Mouse (Mus musculus) 416B (cell line): Measurements from ENCODE around the gene Pglyrp1.
A peak's percentile ranks its signal among the peaks of the same experiment; 100 is the strongest.

Source experiments
- DNase-seq: peaks from one replicate; pipeline ENCODE4 v3.0.0; 2011; ENCODE audit warnings: low read depth

Gene Pglyrp1

DNA sequence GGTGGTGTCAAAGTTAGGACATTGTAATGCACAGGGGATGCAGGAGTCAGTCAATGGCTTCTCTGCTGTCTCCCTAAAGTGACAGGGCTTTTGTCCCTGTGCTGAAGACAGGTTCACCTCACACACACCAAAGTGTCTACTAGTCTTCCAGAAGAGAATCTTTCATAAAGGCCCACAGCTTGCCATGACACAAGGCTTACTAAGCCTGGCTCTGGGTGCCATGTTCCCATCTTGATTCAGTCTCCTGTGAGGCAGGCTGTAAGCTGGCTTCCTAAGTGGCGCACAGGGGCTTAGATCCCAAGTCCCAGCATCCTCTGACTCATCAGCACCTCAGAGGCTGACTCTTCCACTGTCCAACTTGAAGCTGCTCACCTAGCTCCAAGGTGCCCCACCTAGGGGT lies 15.8 kb downstream of the Pglyrp1 start:
- no peak for DNase-seq

DNA sequence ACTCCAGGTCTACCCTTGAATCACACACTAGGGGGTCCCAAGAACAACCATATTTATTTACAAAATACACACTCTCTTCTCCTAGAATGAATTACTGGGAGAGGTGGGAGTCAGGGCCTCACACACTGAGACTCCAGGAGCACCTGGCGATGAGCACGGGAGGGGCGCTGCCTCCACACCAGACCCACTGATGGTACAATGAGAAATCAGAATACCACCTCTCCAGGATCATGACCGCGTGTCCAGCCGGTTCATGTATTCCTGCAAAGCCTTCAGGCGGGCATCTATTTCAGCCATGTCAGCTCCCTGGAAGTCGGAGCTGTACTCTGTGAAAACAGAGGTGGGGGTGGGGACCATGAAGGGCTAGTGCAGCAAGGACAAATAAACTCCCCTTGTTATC lies 19.7 kb downstream of the Pglyrp1 start:
- no peak for DNase-seq

DNA sequence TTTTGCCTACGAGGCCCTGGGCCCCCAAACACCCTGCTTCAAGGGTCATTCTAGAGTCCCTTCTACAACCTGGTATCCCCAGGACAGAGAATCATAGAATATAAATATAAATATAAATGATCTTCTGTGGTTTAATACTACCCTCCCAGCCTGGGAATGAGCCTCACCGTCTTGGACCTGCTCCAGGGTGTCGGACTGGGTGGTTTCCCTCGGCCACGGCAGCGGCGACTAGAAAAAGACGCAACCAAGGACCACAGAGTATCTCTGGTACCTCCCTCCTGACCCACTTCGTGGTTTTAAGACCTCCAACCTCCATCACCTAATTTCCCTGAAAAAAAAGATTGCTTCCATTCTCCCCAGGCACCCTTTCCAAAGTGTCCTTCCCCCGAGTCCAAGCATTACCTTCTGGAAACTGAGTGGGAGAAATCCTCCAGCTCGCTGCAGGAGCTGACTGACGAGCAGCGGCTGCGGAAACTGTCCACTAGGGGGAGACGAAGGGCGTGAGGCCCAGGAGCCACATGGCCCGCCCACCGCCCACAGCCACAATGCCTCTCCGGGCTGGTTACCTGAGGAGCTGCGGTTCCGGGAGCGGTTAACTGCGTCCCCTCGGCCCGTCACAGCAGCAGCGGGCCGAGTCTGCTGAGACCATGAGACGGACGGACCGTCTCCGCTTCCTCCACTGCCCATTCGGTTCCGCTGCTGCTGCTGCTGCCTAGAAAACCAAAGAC lies 20.9 kb downstream of the Pglyrp1 start:
- DNase-seq: peak; percentile 74

DNA sequence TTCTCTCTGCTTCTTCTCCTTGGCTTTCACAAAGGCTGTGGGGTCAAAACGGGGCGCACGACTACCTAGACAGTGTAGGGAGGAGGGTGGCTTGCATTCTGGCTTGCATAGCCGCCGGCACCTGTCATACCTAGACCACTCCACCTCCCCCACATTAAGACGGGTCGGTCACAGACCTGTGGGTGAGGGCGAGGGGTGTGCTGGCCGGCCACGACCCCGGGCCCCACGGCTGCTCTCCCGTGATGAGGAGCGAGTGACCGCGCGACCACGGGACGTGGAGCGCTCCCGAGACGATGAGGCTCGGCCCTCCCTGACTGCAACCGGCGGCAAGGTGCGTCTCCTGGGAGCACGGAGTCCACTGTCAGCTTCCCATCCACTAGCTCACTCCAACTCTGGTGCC lies 21.9 kb downstream of the Pglyrp1 start:
- DNase-seq: no peak

DNA sequence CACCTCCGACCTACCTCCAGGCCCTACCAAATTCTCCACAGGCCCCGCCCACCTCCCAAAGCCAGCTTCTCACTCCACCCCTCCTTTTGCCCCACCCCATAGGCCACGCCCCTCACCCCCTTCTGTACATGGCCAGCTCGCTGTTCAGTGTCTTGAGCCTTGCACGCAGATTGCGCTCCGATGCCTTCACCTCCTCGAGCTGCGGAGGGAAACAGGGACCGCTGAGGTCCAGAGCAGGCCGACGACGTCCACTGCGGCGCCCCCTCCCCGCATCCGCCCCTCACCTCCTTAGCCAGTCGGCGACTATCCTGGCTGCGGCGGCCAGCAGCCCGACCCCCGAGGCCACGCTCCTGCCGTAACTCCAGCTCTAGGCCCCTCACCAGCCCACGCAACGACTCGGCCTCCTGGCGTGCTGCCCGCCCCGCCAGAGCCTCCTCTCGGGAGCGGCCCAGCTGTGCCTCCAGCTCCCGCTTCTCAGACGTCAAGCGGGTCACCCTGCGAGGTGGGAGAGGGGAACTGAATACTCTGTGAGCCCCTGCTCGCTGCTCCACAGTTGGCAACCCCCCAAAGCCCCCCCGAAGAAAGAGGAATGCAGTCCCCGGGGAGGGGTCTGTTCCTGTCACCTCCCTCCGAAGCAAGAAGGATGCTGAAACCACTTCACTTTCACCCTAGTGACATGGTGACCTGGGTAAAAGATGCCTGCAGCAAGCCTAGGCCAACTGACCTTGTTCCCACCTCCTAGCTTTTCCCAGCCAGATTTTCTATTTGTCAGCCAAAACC lies 22.7 kb downstream of the Pglyrp1 start:
- no peak for DNase-seq

DNA sequence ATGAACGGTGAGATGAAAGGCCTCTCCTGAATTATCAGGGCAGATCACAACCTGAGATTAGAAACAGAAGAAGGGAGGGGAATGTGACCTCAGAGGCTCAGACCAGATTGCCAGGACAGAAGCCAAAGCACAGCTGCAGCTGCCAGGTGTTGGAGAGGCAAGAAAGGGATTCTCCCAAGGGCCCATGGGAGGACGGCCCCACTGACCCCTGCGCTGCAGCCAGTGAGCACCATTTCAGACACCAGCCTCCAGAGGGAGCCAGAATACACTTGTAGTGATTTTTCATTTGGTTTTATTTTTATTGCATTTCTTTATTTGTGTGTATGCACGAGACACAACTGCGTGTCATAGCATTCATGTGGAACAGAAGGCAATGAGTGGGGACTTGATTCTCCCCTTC lies 25.4 kb downstream of the Pglyrp1 start:
- peak; percentile 32 for DNase-seq

DNA sequence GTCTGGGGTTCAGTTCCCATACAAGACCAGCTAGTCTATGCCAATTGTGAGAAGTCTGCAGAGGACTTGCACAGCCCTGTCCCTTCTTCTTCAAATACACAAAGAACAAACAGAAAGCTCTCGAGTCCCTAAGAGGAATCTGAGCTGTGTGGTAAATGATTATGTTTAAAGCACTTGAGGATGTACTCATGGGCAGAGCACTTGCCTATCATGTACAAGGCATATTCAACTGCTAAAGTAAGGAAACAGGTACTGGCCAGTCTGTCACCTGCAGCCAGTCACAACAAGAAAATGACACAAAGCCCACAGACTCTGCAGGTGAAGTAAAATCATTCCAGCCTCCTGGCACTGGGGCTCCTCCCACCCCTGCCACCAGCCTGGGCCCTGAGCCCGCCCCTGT lies 29.4 kb downstream of the Pglyrp1 start:
- DNase-seq: no peak

DNA sequence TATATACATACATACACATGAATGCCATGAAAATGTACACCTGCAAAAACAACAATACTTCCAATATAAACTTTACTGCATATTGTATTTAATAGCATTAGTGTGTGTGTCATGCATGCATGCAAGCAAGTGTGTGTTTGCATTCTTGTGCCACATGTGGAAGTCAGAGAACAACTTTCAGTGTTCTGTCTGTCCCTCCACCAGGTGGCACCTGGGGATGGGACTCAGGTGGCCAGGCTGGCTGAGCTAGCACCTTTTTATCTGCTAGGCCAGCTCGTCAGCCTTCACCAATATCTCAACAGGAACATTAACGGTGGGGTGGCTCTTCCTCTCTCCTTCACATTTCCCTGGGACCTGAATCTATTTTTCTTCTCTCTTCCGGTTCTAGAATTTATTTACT lies 31.4 kb downstream of the Pglyrp1 start:
- DNase-seq: no peak

DNA sequence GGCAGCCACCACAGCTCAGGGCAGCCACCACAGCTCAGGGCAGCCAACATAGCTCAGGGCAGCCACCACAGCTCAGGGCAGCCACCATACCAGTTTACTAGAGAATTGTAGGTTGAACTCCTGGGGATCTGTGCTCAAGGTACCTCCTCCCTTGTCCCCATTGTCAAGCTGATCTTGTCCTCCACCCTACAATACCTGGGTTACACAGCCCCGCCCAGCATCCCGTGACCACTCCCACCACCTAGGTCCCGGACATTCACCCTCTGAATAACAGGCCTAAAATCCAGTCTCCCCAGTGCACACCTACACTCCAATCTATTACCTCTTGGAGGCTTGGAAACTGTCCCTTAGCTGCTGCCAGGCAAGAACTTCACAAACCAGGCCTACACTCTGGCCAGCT lies 33.8 kb downstream of the Pglyrp1 start:
- DNase-seq: no peak

DNA sequence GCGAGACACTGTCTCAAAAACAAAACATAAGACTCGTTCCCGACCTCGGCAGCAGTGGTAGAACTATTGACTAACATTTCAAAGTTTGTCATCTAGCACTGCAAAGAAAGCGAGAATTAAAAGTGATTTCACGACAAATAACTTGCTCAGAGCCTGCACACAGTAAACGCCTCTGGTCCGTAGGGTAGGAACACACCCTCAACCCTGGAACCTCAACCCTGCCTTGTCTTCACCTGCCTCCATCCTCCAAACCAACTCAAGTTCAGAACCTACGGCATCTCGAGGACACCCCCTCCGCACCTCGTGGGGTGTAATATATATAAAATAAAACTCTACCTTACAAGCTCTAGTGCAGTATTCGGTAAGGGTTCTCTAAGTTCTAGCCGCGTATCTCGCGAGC lies 38.7 kb downstream of the Pglyrp1 start:
- DNase-seq: no peak

DNA sequence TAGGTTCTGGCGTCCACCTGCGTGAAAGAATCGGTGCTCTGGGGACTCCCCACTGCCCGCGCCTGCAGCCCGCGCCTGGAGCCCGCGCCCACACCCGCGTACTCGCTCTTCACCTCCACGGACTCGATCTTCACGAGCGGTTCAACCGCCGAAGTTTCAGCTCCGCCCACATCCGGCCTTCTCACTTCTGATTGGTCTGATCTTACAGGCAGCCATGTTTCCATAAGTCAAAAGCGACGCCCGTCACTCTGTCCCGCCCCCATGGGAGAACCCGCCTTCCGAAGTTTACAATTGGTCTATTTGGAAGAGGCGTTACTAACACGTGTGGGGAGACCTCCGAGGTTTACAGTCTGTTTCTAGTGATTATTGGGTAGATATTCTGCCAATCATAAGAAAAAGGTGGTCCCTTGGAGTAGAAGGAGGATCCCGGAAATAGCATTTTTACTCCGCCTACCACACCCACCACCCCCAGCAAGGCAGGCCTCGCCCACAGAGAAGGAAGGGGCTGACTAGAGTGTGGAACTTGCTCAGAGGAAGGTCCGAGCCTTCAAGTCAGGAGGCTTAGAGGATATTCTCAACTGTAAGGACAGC lies 39.2 kb downstream of the Pglyrp1 start, which contains the start of gene Ccdc61:
TSS of gene Ccdc61 (minus strand) at position 175 of the 591 bp plus-strand sequence.
- peak; percentile 100 for DNase-seq

DNA sequence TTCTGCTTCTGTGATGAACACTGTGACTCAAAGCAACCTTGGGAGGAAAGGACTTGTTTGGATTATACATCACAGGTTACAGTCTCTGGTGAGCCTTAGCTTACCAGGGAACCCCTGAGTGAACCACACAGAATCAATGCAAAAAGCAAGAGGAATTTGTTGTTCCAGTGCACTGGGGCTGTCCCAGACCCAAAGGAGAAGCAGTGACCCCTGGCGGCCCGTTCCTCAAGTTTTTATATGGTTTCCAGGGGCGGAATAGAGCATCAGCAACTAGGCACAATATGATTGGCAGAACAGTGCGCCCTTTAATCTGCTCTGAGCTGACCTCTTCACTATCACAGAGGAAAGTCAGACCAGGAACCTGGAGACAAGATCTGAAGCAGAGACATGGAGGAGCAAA lies 45.1 kb downstream of the Pglyrp1 start:
- peak; percentile 51 for DNase-seq

DNA sequence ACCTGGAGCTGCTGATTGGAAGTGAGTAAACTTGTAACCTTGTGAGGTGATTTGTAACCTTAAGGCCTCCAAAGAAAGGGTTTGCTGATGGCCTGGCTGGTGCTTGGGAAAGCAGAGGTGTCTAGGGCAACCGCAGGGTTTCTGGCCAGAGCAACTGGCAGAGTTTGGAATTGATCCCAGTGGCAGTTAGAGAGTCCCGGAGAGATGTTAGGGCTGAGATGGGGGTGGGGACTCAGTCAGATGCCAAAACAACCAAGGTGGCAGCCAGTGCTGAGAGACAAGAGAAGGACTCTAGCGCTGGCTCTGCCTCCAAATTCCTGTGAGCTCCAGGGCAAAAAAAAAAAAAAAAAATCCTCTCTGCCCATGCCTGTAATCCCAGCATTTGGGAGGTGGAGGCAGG lies 46.8 kb downstream of the Pglyrp1 start:
- no peak for DNase-seq

DNA sequence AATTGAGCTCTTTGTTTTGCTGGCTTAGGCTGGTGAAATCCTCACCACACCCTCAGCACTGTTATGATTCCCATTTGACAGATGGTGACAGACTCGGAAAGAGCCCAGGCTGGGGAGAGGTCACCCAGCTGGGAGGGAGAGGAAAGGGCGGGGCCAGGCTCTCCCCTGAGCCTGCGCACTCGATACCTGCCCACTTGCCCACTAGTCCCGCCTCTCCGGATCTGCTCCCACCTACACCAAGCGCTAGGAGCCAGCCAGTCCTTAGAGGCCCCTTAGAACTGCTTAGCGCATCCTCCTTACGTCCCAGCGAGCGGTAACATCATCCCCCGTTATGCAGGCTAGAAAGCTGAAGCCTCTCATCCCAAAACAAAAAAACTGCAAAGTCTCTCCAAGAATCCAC lies 49.9 kb downstream of the Pglyrp1 start:
- peak; percentile 56 for DNase-seq

DNA sequence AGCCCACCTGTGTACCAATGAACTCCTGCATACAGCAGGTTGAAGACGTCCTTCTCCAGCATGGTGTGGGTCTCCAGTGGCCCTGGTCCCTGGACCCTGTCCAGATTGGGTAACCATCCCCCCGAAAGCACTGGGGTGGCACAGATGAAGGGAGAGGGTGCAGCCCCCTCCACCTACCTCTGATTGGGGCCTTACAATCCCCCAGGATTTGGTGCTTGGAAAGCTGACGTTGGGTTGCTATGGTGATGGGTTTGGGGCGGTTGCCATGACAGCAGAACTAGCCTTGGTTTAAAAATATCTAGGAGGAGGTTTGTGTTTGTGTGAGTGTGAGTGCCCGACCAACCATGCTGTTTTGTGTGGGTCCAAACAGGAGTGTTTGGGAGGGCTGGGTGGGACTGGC lies 51.7 kb downstream of the Pglyrp1 start:
- no peak for DNase-seq

DNA sequence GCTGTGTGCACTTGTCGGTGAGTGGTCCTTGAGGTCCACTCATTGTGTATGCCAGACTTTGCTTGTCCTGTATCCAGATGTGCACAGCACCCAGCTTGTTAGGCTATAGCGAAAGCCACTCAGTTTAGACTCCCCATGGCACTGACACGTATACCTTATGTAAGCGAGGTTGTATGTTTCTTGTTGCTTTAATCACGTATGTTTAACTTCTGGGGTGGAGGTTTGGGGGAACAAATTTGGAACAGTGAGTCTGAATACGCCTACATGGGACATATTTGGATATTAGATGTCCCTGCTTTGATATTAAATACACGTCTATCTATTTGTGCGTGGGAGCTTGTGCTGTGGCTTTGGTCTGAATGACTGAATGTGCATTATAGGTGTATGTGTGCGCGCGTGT lies 52.1 kb downstream of the Pglyrp1 start:
- no peak for DNase-seq

DNA sequence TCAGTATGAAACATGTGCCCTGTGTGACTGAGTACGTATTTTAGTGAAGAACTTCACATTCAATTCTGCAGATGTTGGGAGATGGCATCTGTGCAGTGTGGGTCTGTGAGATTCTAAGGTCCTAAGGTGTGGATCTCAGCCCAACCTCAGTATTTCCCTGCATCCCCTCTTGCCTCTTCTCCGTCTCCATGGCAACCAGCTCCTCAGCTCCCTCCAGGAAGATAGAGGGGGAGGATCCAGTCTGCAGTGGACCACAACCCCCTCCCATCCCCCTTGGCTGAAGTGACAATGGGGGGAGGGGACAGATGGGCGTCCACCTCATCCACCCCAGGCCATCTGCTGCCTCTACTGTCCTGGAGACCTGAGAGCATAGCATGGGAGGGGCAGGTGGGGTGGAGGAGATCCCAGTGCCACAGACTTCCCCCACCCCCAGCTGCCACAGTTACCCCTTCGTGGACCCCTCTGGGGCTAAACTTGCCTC lies 52.6 kb downstream of the Pglyrp1 start:
- DNase-seq: no peak

DNA sequence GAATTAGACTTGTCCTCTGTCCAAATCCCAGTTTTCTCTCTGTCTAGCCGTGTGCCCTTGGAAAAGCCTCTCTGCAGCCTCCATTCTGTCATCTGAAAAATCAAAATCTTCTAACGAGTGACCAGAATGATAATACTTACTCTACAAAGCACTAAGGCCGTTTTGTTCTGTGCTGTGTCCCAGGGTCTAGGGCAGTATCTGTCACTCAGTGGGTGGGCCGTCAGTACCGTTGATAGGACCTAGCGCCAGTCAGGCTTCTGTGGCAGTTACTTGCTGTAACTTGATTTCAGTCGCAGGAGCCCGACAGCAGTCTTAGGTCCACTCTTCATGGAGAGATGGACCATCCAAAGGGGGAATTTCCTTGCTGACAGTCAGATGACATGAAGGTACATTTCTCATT lies 53.2 kb downstream of the Pglyrp1 start:
- DNase-seq: no peak

DNA sequence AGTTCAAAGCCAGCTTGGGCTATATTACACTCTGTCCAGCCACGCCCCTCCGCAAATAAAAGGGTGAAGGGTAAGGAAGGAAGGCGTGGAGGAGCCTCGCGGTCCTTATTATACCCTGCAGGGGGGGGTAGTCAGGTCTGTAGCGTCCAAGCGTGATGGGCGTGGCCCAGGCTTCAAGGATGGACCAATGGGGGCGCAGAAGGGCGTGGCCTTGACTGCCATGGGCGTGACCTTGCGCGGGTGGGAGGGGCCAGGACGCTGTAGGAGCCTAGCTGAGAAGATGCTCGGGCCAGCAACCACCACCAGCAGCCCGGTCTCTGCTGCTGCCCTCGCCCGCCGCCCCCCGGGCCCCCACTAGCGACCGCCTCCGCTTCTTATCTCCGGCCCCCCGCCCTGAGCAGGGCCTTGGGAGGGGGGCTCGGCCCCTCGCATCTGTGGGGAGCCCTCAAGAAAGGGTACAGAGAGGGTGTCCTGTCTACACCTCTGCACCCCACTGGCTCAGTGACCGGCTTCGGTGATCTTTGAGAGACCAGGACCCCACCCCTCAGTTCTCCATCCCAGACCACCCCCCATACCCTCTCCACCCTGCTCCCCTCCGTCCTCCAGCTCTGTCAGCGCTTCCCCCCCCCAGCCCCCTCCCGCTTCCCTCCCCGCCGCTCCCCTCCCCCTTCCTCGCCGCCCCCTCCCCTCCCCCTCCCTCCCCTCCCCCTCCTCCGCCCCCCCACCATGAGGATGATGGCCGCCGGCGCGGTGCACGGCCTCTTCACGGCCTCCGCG lies 54.2 kb downstream of the Pglyrp1 start, which contains the start of gene Nova2:
TSS of gene Nova2 (plus strand) at position 727 of the 777 bp plus-strand sequence.
- peak; percentile 36 for DNase-seq

DNA sequence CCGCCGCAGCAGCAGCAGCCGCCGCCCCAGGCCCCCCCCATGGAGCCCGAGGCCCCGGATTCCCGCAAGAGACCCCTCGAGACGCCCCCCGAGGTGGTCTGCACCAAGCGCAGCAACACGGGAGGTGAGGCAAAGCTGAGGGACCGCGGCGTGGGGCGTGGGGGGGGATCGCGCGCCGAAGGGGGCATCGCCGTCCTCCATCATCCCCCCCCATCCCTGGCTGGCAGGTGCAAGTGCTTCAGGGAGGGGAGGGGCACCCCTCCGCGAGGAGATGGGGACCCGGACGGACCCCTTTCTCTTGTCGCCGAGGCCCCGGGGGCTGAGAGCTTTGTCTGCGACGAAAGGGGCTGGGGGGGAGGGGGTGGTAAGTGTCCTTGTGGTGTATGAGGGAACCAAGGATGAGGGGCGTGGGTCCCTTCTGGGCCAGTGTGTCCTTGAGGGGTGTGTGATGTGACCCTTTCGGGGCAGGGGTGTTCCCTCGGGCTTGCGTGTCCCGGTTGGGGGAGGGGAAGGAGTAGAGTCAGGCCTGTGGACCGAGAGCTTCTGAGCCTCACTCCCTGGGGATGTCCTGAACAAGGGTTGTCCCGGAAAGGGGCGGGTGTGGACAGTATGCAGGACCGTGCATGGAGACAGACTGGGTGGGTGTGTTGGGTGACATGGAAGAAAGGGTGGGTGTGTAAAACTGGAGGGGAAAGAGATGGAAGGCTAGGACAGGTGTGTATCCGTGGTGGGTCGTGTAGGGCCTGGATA lies 55.1 kb downstream of the Pglyrp1 start:
- no peak for DNase-seq

DNA sequence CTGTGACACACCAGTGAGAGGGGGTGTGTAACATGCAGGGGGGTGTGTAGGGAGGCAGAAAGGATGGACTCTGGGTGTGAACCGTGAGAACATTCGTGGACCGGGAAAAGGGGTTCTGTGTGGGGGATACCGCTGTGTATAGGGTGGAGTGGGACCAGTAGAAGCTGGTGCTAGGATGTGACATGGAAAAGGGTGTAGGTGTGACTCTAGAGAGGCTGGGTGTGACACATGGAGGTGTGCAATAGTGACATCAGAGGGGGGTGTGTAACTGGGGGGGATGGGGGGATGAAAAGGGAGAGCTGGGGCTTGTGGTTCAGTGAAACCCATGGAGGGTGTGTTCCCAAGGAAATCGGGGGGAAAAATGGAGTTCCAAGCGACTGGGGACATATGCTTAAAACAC lies 55.8 kb downstream of the Pglyrp1 start:
- no peak for DNase-seq
